Mouse (Mus musculus): ENCODE measurements around the gene Lgals3. TPM values are rescaled to one million over a fixed set of nuclear protein-coding genes. Genes with fewer than 3 reads are reported as not detected.

Gene Lgals3
- polyA plus RNA-seq, 1 experiment, result 537 TPM

DNA sequence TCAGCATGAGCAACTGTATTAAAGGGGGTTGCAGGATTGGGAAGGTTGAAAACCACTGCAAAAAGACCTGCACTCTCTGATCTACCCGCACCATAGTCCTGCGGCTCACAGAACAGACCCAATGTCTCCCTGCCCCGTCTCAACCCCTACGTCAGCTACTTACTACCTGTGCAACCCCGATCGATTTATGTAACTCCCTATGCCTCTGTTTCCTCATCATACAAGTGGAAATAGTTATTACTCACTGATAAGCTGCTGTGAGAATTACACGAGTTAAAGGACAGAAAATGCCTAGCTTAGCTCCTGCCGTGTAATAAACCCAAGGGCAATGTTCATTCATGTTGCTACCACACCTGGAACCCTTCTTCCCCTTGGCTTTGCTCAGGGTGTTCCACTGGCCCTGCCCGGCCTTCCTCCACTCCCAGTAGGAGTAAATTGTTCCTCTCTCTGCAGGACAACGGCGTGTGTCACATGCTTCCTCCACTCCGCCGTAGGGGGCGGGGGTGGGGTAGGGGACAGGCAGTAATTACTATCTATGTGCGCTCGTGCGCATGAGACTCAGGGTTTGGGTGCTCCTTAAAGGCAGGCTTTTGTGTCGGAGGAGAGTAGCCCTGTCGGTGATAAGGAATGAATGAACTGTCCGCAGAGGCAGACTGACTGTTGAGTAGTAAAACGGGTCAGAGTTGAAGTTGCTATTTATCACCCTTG is 2.7 kb upstream of the Lgals3 start:
- peak; percentile 78 for DNase-seq (ENCODE audit: low read depth, low spot score)
- WGBS, result 12% methylated on average over 21 of the region's 21 CpGs

GRCm38 (mm10) chr14:47366881-47367321 is 650 bp upstream of the Lgals3 start:
- DNase-seq (ENCODE audit: low read depth, low spot score), result peak; percentile 78
- 11% methylated on average over 7 of the region's 7 CpGs for WGBS

DNA sequence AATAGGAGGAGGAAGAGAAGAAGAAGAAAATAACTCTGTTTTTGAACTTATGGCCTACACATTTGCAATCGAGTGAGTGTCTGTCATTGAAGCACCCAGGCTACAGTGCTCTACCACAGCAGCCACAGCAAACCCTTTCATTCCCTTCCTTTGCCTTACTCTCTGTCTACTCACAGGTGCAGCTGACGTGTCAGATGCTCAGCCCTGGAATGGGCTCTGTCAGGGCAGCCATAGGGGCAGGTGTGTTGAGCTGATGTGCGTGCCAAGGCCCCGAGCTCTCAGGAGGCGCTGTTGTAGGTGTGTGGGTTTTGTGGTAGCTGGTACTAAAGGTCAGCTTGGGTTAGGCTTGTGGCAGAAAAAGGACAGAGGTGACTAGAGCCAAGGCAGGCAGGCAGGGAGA is 2.2 kb downstream of the Lgals3 start:
- DNase-seq (ENCODE audit: low read depth, low spot score), result no peak
- 49% methylated on average over 5 of the region's 5 CpGs for WGBS

GRCm38 (mm10) chr14:47370790-47371189 is 3.2 kb downstream of the Lgals3 start:
- DNase-seq (ENCODE audit: low read depth, low spot score), result no peak
- WGBS, result 34% methylated on average over 3 of the region's 3 CpGs

GRCm38 (mm10) chr14:47371689-47372088 is 4.1 kb downstream of the Lgals3 start:
- peak; percentile 96 for DNase-seq (ENCODE audit: low read depth, low spot score)
- 22% methylated on average over 6 of the region's 6 CpGs for WGBS

- 4% methylated on average over 44 of the region's 49 CpGs for WGBS
- no peak for DNase-seq (ENCODE audit: low read depth, low spot score)
These were observed 6.5 kb downstream of the Lgals3 start for GRCm38 (mm10) chr14:47373728-47374678.

- 59% methylated on average over 2 of the region's 2 CpGs for WGBS
- DNase-seq (ENCODE audit: low read depth, low spot score), result no peak
These were observed 9.0 kb downstream of the Lgals3 start for GRCm38 (mm10) chr14:47376526-47376925.

GRCm38 (mm10) chr14:47378336-47378735 is 10.8 kb downstream of the Lgals3 start:
- no peak for DNase-seq (ENCODE audit: low read depth, low spot score)
- 59% methylated on average over 7 of the region's 7 CpGs for WGBS

DNA sequence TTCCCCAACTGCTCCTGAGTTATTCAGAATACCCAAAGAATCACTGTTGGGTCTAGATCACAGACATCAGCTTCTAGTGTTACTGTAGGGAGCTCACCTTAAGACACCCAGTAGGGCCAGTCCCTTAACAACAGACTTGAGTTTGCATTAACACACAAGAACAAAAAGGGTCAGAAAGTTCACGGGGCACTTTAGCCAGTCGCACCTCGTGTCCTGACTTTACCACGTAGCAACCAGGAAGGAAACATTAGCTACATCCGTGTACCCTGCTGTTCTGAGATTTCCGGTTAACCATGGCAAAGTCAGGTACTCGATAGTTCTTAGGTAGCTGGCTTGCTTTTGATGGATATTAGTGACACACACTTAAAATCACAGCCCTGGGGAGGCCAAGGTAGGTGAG is 16.4 kb downstream of the Lgals3 start:
- 83% methylated on average over 7 of the region's 7 CpGs for WGBS
- no peak for DNase-seq (ENCODE audit: low read depth, low spot score)

DNA sequence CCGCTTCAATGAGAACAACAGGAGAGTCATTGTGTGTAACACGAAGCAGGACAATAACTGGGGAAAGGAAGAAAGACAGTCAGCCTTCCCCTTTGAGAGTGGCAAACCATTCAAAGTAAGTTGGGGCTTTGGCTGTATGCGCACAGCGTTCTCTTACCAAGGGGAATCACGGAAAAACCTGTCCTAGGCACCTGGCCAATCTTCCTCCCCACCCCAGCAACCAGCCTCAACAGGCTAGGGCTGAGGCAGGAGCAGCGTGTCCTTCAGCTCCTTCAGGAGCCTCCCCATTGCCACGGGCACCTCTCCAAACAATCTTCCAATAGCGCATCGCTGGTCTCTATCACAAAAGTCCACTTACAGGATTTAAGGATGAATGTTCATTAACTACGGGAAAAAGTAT is 17.1 kb downstream of the Lgals3 start:
- 63% methylated on average over 10 of the region's 10 CpGs for WGBS
- no peak for DNase-seq (ENCODE audit: low read depth, low spot score)

GRCm38 (mm10) chr14:47386125-47386524 is 18.6 kb downstream of the Lgals3 start:
- no peak for DNase-seq (ENCODE audit: low read depth, low spot score)
- 36% methylated on average over 11 of the region's 11 CpGs for WGBS

DNA sequence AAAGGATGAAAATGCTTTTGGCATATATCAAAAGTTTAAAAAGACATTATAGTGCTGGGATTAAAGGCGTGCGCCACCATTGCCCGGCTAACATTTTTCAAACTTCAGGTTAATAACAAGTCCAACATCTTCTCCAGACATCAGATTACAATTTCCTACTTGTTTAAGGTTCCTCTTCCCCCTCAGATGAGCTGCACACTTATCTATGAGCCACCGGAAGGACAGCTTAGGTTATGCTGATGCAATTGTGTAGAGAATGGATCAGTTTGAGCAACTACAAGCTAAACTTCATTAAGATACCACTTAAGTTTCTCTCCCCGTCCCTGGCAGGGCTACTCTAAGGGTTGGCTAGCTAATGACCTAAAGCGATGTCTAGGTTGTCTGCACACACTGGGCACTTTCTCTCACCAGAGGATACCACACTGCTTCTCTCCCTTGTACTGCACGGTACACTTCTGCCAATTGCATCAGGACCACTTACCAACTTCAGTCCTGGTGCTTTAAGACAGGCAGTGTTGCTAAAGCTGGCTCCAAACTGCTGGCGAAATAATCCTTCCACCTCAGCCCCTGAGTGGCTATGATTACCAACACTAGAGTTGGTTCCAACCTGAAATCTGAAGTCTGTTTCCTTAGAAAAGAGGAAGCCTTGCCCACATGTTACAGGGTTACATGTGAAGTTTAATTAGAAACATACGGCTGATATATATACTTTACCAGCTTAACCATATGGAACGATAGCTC is 26.0 kb downstream of the Lgals3 start:
- WGBS, result 94% methylated on average over 10 of the region's 10 CpGs
- DNase-seq (ENCODE audit: low read depth, low spot score), result no peak

GRCm38 (mm10) chr14:47395007-47395406 is 27.5 kb downstream of the Lgals3 start:
- WGBS, result 96% methylated on average over 6 of the region's 6 CpGs
- DNase-seq (ENCODE audit: low read depth, low spot score), result no peak

GRCm38 (mm10) chr14:47395462-47396026 is 28.0 kb downstream of the Lgals3 start:
- no peak for DNase-seq (ENCODE audit: low read depth, low spot score)
- WGBS, result 88% methylated on average over 15 of the region's 15 CpGs

GRCm38 (mm10) chr14:47396165-47396652 is 28.7 kb downstream of the Lgals3 start:
- 64% methylated on average over 5 of the region's 5 CpGs for WGBS
- DNase-seq (ENCODE audit: low read depth, low spot score), result no peak

GRCm38 (mm10) chr14:47402735-47403134 is 35.2 kb downstream of the Lgals3 start:
- 69% methylated on average over 8 of the region's 8 CpGs for WGBS
- no peak for DNase-seq (ENCODE audit: low read depth, low spot score)

DNA sequence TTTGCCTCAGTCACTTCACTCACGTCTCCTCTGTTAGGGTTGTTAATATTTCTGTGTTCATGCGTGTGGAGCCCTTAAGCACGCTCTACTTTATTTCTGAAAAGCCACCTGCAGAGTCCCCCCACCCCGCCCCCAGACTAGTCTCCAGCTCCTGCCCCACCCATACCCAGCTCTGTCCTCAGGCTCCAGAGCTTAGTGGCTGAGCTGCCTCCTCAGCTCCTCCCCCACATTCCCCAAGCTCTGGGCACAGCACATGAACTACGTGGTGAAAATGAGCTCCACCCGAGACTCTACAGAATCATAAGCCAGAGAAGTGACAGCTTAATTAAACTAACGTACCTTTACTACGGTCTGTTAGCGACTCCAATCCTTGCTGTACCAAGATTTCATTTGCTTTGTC is 38.4 kb downstream of the Lgals3 start:
- 77% methylated on average over 9 of the region's 9 CpGs for whole genome bisulfite sequencing
- no peak for DNase-seq (ENCODE audit: low read depth, low spot score)

DNA sequence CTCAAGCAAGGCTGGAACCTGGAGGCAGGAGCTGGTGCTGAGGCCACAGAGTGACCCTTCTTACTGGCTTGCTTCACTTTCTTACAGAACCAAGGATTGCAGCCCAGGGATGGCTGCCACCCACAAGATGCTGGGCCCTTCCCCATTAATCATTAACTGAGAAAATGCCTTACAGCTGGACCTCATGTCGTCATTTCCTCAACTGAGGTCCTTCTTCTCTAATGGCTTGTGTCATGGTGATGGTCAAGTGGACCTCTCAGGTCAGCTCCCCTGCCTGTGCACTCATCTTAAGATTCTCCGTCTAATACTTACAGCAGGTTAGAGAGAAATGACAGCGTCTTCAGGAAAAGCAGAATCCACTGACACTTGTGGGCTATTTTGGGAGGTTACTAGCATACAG is 49.8 kb downstream of the Lgals3 start:
- WGBS, result 16% methylated on average over 3 of the region's 3 CpGs

GRCm38 (mm10) chr14:47417775-47418665 is 50.5 kb downstream of the Lgals3 start, which contains the start of gene Dlgap5:
TSS of gene Dlgap5 (minus strand) at chr14:47418407.
- DNase-seq (ENCODE audit: low read depth, low spot score), result peak; percentile 89
- WGBS, result 1% methylated on average over 36 of the region's 36 CpGs

More for the DNA sequence above, 49.8 kb downstream of the Lgals3 start:
- DNase-seq (ENCODE audit: low read depth, low spot score), result no peak
